Mouse (Mus musculus): ENCODE data around the gene Rhox11.
"Not testable (repeated sequence)": the region's sequence is repeated elsewhere in the genome, so short reads cannot be mapped to it uniquely, and the experiment has no call there.

The Rhox11 gene

GRCm38 (mm10) chrX:38085041-38085440 is at the start of gene Rhox11:
TSS of gene Rhox11 (minus strand) at chrX:38085141.
- DNase-seq (ENCODE audit: low spot score in 2 of 2) = no peak

- no peak for DNase-seq (ENCODE audit: low spot score in 2 of 2)
Observed at GRCm38 (mm10) chrX:38121478-38121877, 36.5 kb upstream of the Rhox11 start.

DNA sequence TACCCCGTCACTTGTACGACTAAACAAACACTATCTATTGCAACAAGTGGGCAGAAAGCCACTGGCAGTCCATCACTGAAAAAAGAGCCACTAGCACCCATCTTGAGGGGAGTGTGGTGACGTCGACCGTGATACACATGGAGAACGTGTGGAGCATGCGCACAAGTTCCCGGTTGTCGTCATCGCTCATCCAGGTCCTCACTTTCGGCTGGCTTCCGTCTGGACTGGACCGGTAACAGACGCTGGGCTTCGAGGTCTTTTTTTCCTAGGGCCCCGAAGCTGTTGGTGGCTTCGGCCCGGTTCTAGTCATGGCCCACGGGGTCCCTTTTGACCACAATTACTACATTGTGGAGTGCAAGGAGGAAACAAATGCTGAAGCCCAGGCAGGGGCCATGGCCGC is 36.0 kb upstream of the Rhox11 start, which contains the start of gene Rhox13:
Rhox13 (plus strand) TSS at position 238 of the 400 bp plus-strand sequence.
- DNase-seq (ENCODE audit: low spot score in 2 of 2) = no peak

DNA sequence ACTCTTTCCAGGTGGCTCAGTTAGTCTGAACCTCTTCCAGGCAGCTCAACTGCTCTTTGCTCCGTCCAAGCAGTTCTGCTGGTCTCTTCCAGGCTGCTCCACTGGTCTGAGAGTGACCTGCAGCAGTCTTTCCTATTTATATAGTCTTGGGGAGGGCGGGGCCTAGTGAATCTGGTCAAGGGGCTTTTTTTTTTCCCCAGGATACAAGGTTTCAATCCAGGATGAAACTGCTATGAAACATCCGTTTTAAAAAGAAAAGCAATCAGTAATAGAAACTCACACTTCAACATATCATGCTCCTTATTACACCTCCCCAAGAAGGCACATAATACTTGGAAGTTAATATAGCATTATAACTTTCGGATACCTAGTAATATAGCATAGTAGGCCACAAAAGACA is 25.9 kb upstream of the Rhox11 start, which contains the start of gene Rhox12:
Rhox12 (minus strand) TSS at position 101 of the 400 bp plus-strand sequence.
- no peak for DNase-seq (ENCODE audit: low spot score in 2 of 2)

- no peak for DNase-seq (ENCODE audit: low spot score in 2 of 2)
Observed at GRCm38 (mm10) chrX:38084226-38084625, 715 bp downstream of the Rhox11 start.

- no peak for DNase-seq (ENCODE audit: low spot score in 2 of 2)
Observed at GRCm38 (mm10) chrX:38066175-38066574, 18.8 kb downstream of the Rhox11 start, which contains the start of gene Rhox10. TSS of gene Rhox10 (plus strand) at chrX:38066475.

GRCm38 (mm10) chrX:38061544-38061943 is 23.4 kb downstream of the Rhox11 start:
- no peak for DNase-seq (ENCODE audit: low spot score in 2 of 2)

GRCm38 (mm10) chrX:38043014-38043413 is 41.9 kb downstream of the Rhox11 start, which contains the start of gene Btg1-ps2:
TSS of gene Btg1-ps2 (minus strand) at chrX:38043114.
- not testable (repeated sequence) for DNase-seq (ENCODE audit: low spot score in 2 of 2)

- DNase-seq (ENCODE audit: low spot score in 2 of 2) = no peak
Observed at GRCm38 (mm10) chrX:38039666-38040065, 45.3 kb downstream of the Rhox11 start.

- no peak for DNase-seq (ENCODE audit: low spot score in 2 of 2)
Observed at GRCm38 (mm10) chrX:38033841-38034240, 51.1 kb downstream of the Rhox11 start.

All from heart, adult 9 months (tissue).